Mouse (Mus musculus) embryonic facial prominence, embryonic 14.5 days (tissue): ENCODE results near the gene Mei1. TPM values are rescaled to one million over a fixed set of nuclear protein-coding genes. Genes with fewer than 3 reads are reported as not detected.

Experiments used
- ATAC-seq: fragments of 200-750 bp; cut with Nextera tagmentation; 2 replicates; pipeline ENCODE4 v1.8.0; 2017; ENCODE audit warnings: low read depth, moderate number of reproducible peaks, moderate TSS enrichment
- DNase-seq: peaks from one replicate; pipeline ENCODE4 v3.0.0-alpha.2; 2015; ENCODE audit warnings: low spot score
- H3K27ac ChIP-seq: fragments of 300-500 bp; sonication (generic); replicated peaks from 2 replicates; pipeline ENCODE4 v1.5.1; 2014; ENCODE audit warnings: low read depth, mild to moderate bottlenecking, low read length, moderate library complexity
- H3K27me3 ChIP-seq: fragments of 300-500 bp; sonication (generic); replicated peaks from 2 replicates; pipeline ENCODE4 v1.6.1; 2014; ENCODE audit warnings: low read length; ENCODE audit not compliant: control insufficient read depth, insufficient read depth
- H3K36me3 ChIP-seq: fragments of 300-500 bp; sonication (generic); 2 replicates; pipeline ENCODE4 v1.6.1; 2014; ENCODE audit warnings: low read length, mixed read lengths; ENCODE audit not compliant: control insufficient read depth, insufficient read depth
- H3K4me1 ChIP-seq: fragments of 300-500 bp; sonication (generic); 2 replicates; pipeline ENCODE4 v1.6.1; 2014; ENCODE audit warnings: antibody characterized with exemption, low read length; ENCODE audit not compliant: control insufficient read depth, insufficient read depth
- H3K4me2 ChIP-seq: fragments of 300-500 bp; sonication (generic); 2 replicates; pipeline ENCODE4 v1.6.1; 2014; ENCODE audit warnings: low read depth, mild to moderate bottlenecking, low read length, moderate library complexity, mixed read lengths
- H3K4me3 ChIP-seq: fragments of 300-500 bp; sonication (generic); 2 replicates; pipeline ENCODE4 v1.5.1; 2014; ENCODE audit warnings: low read depth, mild to moderate bottlenecking, low read length
- H3K9ac ChIP-seq: fragments of 300-500 bp; sonication (generic); 2 replicates; pipeline ENCODE4 v1.6.1; 2014; ENCODE audit warnings: low read depth, mild to moderate bottlenecking, low read length, moderate library complexity, mixed read lengths
- H3K9me3 ChIP-seq: fragments of 300-500 bp; sonication (generic); 2 replicates; pipeline ENCODE4 v1.6.1; 2016; ENCODE audit warnings: low read length; ENCODE audit not compliant: control insufficient read depth
- WGBS: fragments of 180-500 bp; shearing (Covaris S2); extraction: QIAGEN DNeasy Blood & Tissue Kit; methylation state at CpG from one replicate; pipeline ENCODE4 v1.1.7; 2014; 5-methylcytosine and 5-hydroxymethylcytosine counted together
- polyA plus RNA-seq: library from polyadenylated mRNA; unstranded; fragments of >200 nt; fragmentation: Nextera tagmentation; extraction: Ambion mirVana; gene quantifications from 2 replicates; pipeline ENCODE4 v1.2.1, GENCODE M21; 2014

The Mei1 gene
- polyA plus RNA-seq, 1 experiment from 2014 or later, result not detected

DNA sequence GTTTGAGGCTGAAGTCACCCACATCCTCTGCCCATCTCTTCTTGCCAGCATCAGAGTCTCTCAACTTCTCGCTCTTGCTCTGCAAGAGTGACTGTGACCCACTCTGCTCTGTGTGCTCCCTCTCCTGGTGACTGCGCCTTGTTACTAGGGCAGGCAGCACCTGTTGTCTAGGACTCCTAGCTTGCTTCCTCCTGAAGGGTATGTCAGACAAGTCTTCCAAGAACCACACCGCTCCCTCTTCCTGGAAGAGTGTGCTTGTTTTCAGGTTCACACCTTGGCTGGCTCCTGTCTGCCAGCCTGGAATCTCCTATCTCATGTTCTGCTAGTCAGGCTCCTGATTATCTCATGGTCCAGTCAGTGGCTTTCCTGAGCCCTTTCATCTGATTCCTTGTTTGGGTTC is 70.6 kb downstream of the Mei1 start:
- 89% methylated on average over 3 of the region's 3 CpGs for WGBS
- Histone ChIP-seq H3K9ac (no peak overlapping the region), H3K4me3 (no peak overlapping the region), H3K27me3 (no peaks in the 10 kb centered on the region), H3K9me3 (no peaks in the 10 kb centered on the region), H3K4me2 (no peak overlapping the region), H3K36me3 (peaks cover 13% of the 10 kb centered on the region; the same call in 1 of the 2 replicates), H3K27ac (no peak overlapping the region), H3K4me1 (no peaks in the 10 kb centered on the region)
- ATAC-seq, result no peak
- DNase-seq, result no peak

DNA sequence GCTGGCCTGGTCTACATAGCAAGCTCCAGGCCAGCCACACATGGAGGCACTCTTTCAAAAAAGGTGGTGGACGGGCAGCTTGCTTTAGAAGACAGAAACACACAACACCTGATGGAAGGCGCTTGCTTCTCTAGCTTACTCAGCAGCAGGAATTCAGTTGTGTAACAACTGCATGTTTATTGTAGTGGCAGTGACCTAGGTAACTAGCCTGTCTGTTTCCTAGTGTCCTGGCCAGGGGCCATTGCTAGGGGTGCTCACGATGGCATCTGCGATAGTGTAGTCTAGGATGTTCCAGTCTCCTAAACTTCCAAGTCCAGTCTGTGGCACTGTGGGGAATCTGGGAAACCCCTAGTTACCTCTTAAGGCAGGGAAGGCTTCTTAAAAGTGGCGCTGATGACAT is 74.4 kb downstream of the Mei1 start:
- Histone ChIP-seq H3K4me2 (no peak overlapping the region), H3K9ac (no peak overlapping the region), H3K9me3 (no peaks in the 10 kb centered on the region), H3K27ac (no peak overlapping the region; the same call in 1 of the 2 replicates), H3K27me3 (no peaks in the 10 kb centered on the region), H3K36me3 (peaks cover 11% of the 10 kb centered on the region; the same call in 1 of the 2 replicates), H3K4me3 (no peak overlapping the region), H3K4me1 (0 out of 2 replicates have a peak, but pooled peaks cover 12% of the 10 kb centered on the region)
- DNase-seq (no peak), ATAC-seq (no peak)
- WGBS, result 87% methylated on average over 5 of the region's 5 CpGs

DNA sequence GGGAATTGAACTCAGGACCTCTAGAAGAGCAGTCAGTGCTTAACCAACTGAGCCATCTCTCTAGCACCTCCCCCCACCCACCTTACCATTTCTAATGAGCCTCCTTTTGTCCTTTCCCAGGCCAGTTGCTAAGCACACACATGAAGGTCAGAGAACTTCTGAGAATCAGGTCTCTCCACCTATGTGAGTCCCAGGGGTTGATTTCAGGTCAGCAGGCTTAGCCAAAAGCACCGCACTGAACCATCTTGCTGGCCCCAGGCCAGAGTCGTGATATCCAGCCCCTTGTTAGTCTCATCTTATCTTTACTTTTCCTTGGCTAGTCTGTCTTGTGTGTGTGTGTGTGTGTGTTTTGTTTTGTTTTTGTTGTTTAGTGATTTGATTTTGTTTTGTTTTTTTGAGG is 75.6 kb downstream of the Mei1 start:
- 0 out of 2 replicates have a peak overlapping the region, but pooled peaks have one; percentile 1 for H3K9ac ChIP-seq
- peaks cover 11% of the 10 kb centered on the region; the same call in 1 of the 2 replicates for H3K36me3 ChIP-seq
- H3K4me1 ChIP-seq, result 0 out of 2 replicates have a peak, but pooled peaks cover 16% of the 10 kb centered on the region
- 45% methylated on average over 2 of the region's 2 CpGs for WGBS
- no peak for DNase-seq
- H3K4me3 ChIP-seq, result no peak overlapping the region
- H3K27me3 ChIP-seq, result no peaks in the 10 kb centered on the region
- H3K9me3 ChIP-seq, result no peaks in the 10 kb centered on the region
- ATAC-seq, result no peak
- H3K4me2 ChIP-seq, result no peak overlapping the region
- H3K27ac ChIP-seq, result peak overlapping the region; percentile 85

DNA sequence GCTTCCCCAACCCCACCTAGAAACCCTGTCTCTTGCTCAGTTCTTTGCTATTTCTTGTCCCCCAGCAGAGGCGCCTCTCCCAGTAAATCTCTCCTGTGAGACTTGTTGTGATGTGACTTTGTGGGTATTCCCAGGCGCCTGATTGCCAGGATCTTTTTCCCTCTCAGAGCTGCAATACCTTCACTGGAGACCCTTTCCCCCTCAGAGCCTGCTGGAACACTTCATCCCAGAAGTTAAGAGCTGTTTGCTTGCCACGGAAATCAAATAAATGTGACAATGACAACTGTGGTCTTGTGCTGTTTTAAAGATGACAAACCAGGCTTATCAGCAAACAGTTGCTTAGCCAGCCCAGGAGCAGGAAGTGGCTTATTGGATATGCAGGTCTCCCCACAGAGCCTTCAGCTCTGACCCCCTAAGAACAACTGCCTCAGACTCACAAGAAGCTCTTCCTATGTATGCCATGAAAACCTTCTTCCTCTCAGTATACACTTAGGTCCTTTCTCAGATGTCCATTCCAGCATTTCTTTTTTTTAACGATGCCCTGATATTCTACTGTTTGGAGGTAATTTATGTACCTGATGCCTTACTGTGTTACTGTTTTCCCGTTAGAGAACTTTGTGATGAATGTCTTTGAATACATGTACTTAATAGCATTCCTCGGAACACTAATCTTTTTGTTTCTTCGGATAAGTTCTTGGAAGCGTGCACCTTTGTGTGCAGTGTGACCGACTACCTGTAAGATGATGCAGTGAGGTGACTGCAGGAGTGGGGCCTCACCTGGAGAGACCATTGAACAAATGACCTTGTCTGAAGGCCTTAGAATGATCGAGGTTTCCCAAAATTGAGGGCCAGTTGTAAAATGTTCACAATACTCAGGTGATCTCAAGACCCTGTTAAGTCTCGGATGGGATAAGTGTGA is 76.3 kb downstream of the Mei1 start:
- peak overlapping the region; percentile 85 for H3K27ac ChIP-seq
- no peak; the same call in 1 of the 2 replicates for ATAC-seq
- H3K9ac ChIP-seq, result peak overlapping the region; percentile 22
- peak overlapping the region; percentile 89 for H3K4me3 ChIP-seq
- H3K9me3 ChIP-seq, result no peaks in the 10 kb centered on the region
- H3K27me3 ChIP-seq, result no peaks in the 10 kb centered on the region
- WGBS, result 13% methylated on average over 11 of the region's 11 CpGs
- peaks cover 13% of the 10 kb centered on the region; the same call in 1 of the 2 replicates for H3K36me3 ChIP-seq
- 0 out of 2 replicates have a peak, but pooled peaks cover 16% of the 10 kb centered on the region for H3K4me1 ChIP-seq
- peak overlapping the region; percentile 45 for H3K4me2 ChIP-seq
- peak; percentile 41 for DNase-seq

DNA sequence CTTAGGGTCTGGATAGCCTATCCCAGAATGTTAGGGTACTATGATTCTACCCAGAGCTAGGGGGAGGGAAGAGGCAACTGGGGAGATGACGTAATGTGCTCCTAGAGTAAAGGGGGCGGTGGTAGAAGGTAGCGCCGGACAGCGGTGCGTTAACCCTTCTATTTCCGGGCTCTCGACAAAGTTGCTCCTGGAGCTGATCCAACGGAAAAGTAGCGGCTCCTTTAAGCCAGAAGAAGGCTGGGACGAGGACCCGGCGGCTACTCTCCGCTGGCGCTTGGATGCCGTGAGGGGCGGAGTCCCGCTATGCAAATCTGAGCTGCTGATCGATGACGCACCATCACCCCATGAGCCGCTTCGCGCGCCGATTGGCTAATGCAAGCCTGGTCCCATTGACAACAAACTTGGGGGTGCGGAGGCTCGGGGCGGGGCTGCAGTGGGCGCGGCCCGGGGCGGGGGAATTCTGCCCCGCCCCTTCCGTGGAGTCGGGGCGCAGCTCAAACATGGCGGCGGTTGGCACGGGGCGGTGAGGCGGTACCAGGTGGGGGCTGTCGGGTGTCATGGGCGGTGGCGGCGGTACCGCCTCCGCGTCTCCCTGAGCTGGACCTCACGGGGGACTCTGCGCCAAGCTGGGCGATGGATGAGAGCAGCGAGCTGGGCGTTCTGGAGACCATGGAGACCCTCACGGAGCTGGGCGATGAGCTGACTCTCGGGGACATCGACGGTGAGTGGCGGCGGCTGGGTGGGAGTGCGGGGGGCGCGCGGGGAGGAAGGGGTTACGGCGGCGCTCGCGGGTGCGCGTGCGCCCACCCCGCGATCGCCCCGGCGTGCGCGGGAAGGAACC is 77.2 kb downstream of the Mei1 start, which contains the start of gene Srebf2:
Srebf2 (plus strand) TSS at position 412 of the 841 bp plus-strand sequence.
- Histone ChIP-seq H3K9me3 (no peaks in the 10 kb centered on the region), H3K4me1 (0 out of 2 replicates have a peak, but pooled peaks cover 16% of the 10 kb centered on the region), H3K36me3 (0 out of 2 replicates have a peak, but pooled peaks cover 7% of the 10 kb centered on the region), H3K4me2 (peak within 1 kb of the TSS; percentile 66), H3K27me3 (no peaks in the 10 kb centered on the region), H3K27ac (peak within 1 kb of the TSS; percentile 97), H3K9ac (peak within 1 kb of the TSS; percentile 92), H3K4me3 (peak within 1 kb of the TSS; percentile 89)
- under 1% methylated on average over 26 of the region's 79 CpGs for WGBS
- peak; percentile 96 for ATAC-seq
- peak; percentile 100 for DNase-seq

DNA sequence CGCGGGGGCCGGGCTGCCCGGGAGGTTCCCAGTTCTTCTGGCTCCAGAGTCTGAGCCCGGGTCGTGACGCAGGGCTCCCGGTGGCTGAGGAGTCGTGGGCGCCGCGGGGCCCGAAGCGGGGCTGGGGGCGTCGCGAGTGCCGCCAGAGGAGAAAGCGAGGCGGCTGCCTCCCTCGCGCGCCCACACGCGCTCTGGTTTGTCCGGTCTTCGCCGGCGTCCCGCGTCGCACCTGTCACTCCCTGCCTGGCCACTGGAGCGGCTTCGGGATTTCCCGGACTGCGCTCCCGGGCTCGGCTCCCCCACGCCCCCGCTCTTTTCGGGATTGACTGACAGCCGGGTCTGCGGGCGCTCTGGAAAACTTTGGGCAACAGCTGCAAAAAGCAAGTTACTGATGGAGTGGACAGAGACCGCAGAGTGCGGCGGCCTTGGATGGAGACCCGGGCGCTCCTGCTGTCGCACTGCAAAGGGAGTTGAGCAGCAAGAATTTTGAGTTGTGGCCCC is 77.9 kb downstream of the Mei1 start:
- H3K9ac ChIP-seq, result peak overlapping the region; percentile 92
- peak overlapping the region; percentile 97 for H3K27ac ChIP-seq
- peak; percentile 82 for DNase-seq
- H3K9me3 ChIP-seq, result no peaks in the 10 kb centered on the region
- peak; percentile 8 for ATAC-seq
- H3K27me3 ChIP-seq, result no peaks in the 10 kb centered on the region
- 0 out of 2 replicates have a peak, but pooled peaks cover 7% of the 10 kb centered on the region for H3K36me3 ChIP-seq
- H3K4me2 ChIP-seq, result peak overlapping the region; percentile 66
- peak overlapping the region; percentile 89 for H3K4me3 ChIP-seq
- H3K4me1 ChIP-seq, result peaks cover 19% of the 10 kb centered on the region; the same call in 1 of the 2 replicates
- WGBS, result under 1% methylated on average over 20 of the region's 50 CpGs

DNA sequence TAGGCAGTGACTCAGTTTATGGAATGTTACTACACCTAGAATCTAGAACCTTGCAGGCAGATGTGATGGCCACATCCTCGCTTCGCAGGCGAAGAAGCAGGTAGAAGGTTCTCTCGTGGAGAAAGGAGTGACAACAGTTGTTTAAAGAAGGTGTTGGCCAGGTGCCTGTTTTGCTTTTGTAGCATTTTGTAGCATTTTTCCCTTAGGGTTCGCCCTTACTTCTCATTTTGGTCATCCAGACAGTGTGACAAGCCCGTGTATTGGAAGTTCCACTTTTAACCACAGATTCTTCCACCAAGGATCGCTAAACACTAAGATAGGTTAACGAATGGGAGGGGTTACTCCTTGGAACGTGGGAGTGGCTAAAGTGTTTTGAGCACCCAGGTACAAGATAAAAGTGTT is 78.7 kb downstream of the Mei1 start:
- Histone ChIP-seq H3K27me3 (no peaks in the 10 kb centered on the region), H3K4me3 (peak overlapping the region; percentile 89), H3K4me1 (peaks cover 24% of the 10 kb centered on the region; the same call in 1 of the 2 replicates), H3K9me3 (no peaks in the 10 kb centered on the region), H3K9ac (peak overlapping the region; percentile 92), H3K27ac (peak overlapping the region; percentile 97), H3K36me3 (0 out of 2 replicates have a peak, but pooled peaks cover 7% of the 10 kb centered on the region), H3K4me2 (peak overlapping the region; percentile 66)
- 23% methylated on average over 9 of the region's 9 CpGs for WGBS
- DNase-seq (no peak), ATAC-seq (no peak)

DNA sequence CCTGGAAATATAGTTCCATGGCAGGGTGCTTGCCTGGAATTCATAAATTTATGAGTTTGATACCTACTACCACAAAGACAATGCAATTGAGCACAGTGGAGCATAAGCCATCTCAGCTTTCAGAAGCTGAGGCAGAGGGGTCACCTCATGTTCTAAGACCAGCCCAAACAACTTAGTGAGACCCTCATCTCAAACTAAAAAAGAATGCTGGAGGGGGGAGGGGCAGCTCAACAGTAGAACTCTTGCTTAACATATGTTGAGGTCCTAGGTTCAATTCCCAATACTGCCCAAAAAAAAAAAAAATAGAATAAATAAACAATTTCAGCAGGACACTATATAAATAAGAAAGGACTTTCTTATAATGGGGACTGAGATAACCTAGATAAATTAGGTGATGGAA is 80.2 kb downstream of the Mei1 start:
- Histone ChIP-seq H3K4me2 (no peak overlapping the region), H3K27ac (no peak overlapping the region), H3K36me3 (0 out of 2 replicates have a peak, but pooled peaks cover 7% of the 10 kb centered on the region), H3K27me3 (no peaks in the 10 kb centered on the region), H3K4me3 (no peak overlapping the region), H3K9ac (no peak overlapping the region), H3K4me1 (peaks cover 24% of the 10 kb centered on the region; the same call in 1 of the 2 replicates), H3K9me3 (no peaks in the 10 kb centered on the region)
- DNase-seq (no peak), ATAC-seq (no peak)
